In genomic region chr9:116848166-116848565, GRCm38 (mm10) we compare ENCODE assay signal across 16 mouse cellular contexts.
DNase-seq lines count a peak whose midpoint lies in the region; ATAC-seq and TF ChIP-seq lines count a peak whose summit lies in the region.
"Had no signal": no experiment of that assay in that cellular context is flagged by ENCODE, and none has a peak within 500 bp of the region (broad histone marks: within the 10 kb centered on the region; RNA-seq: fewer than 3 reads in every experiment).

No protein-coding gene starts in this region.

- no peak overlapping the region for H3K4me2 ChIP-seq in lung, embryonic 15.5 days
- H3K4me2 ChIP-seq in stomach, embryonic 16.5 days (ENCODE audit: low read depth, low read length), result no peak overlapping the region
- H3K4me2 ChIP-seq in forebrain, embryonic 15.5 days (replicated peaks), result no peak overlapping the region
- H3K4me2 ChIP-seq: liver, embryonic 15.5 days; midbrain, embryonic 11.5 days had no signal

- no peak overlapping the region for H3K4me3 ChIP-seq in kidney, adult 2 months (ENCODE audit: insufficient read depth, low read depth, low read length)
- H3K4me3 ChIP-seq in lung, embryonic 15.5 days, result no peak overlapping the region
- no peak overlapping the region for H3K4me3 ChIP-seq in stomach, embryonic 16.5 days (replicated peaks; ENCODE audit: low read length)
- no peak overlapping the region for H3K4me3 ChIP-seq in forebrain, embryonic 15.5 days
- H3K4me3 ChIP-seq: liver, embryonic 15.5 days had no signal

- peak; percentile 58 for DNase-seq in kidney, adult 2 months
- no peak for DNase-seq in kidney, adult 11 months
- DNase-seq in lung, adult 18-20 months, result no peak
- DNase-seq in kidney, postnatal 14 days, result peak; percentile 33
- no peak for DNase-seq in natural killer cell, adult 2 months (ENCODE audit: low spot score in 2 of 2)
- DNase-seq: cerebellum, adult 18-20 months; gastrocnemius, postnatal 10 days; right cerebral cortex, postnatal 14 days; thymus, postnatal 36 days had no signal

- H3K27ac ChIP-seq in kidney, adult 2 months (ENCODE audit: insufficient read depth, low read depth, low read length), result peak overlapping the region; percentile 86
- peak overlapping the region; percentile 83 for H3K27ac ChIP-seq in lung, embryonic 15.5 days
- peak overlapping the region; percentile 47; the same call in 1 of the 2 replicates for H3K27ac ChIP-seq in stomach, embryonic 16.5 days (ENCODE audit: low read length)
- H3K27ac ChIP-seq in forebrain, embryonic 15.5 days (replicated peaks), result no peak overlapping the region
- H3K27ac ChIP-seq: hindbrain, postnatal 0 days; liver, embryonic 15.5 days had no signal

- no peaks in the 10 kb centered on the region for H3K9me3 ChIP-seq in lung, embryonic 15.5 days
- no peaks in the 10 kb centered on the region for H3K9me3 ChIP-seq in stomach, embryonic 16.5 days (replicated peaks; ENCODE audit: control insufficient read depth, low read length)
- no peaks in the 10 kb centered on the region for H3K9me3 ChIP-seq in forebrain, embryonic 15.5 days
- H3K9me3 ChIP-seq: liver, embryonic 15.5 days had no signal

- WGBS in kidney, adult 2 months, result 65% methylated on average over 10 of the region's 10 CpGs
- WGBS in lung, embryonic 15.5 days, result 43% methylated on average over 10 of the region's 10 CpGs
- 42% methylated on average over 10 of the region's 10 CpGs for WGBS in stomach, embryonic 16.5 days
- 88% methylated on average over 10 of the region's 10 CpGs for whole genome bisulfite sequencing in forebrain, embryonic 15.5 days

- no peaks in the 10 kb centered on the region for H3K4me1 ChIP-seq in kidney, adult 2 months (ENCODE audit: control insufficient read depth, insufficient read depth, low read length)
- peaks cover 13% of the 10 kb centered on the region for H3K4me1 ChIP-seq in lung, embryonic 15.5 days
- peaks cover 3% of the 10 kb centered on the region for H3K4me1 ChIP-seq in stomach, embryonic 16.5 days (ENCODE audit: control insufficient read depth, insufficient read depth, low read length)
- H3K4me1 ChIP-seq in forebrain, embryonic 15.5 days, result no peaks in the 10 kb centered on the region
- H3K4me1 ChIP-seq: liver, embryonic 15.5 days had no signal

- TF ChIP-seq POLR2A in kidney, adult 2 months (IDR thresholded peaks at IDR 0.05; ENCODE audit: low read depth, low read length), result no peak

- no peaks in the 10 kb centered on the region for H3K27me3 ChIP-seq in kidney, adult 2 months (replicated peaks; ENCODE audit: control insufficient read depth, insufficient read depth, low read length)
- H3K27me3 ChIP-seq in lung, embryonic 15.5 days, result no peaks in the 10 kb centered on the region
- no peaks in the 10 kb centered on the region for H3K27me3 ChIP-seq in stomach, embryonic 16.5 days (ENCODE audit: control insufficient read depth, insufficient read depth, low read length)
- H3K27me3 ChIP-seq in forebrain, embryonic 15.5 days, result no peaks in the 10 kb centered on the region
- H3K27me3 ChIP-seq: liver, embryonic 15.5 days had no signal

- no peaks in the 10 kb centered on the region for H3K36me3 ChIP-seq in kidney, adult 2 months (ENCODE audit: control insufficient read depth, insufficient read depth, low read length)
- H3K36me3 ChIP-seq in lung, embryonic 15.5 days, result no peaks in the 10 kb centered on the region
- no peaks in the 10 kb centered on the region for H3K36me3 ChIP-seq in stomach, embryonic 16.5 days (ENCODE audit: control insufficient read depth, insufficient read depth, low read length)
- H3K36me3 ChIP-seq in forebrain, embryonic 15.5 days, result no peaks in the 10 kb centered on the region
- H3K36me3 ChIP-seq: liver, embryonic 15.5 days had no signal

- H3K9ac ChIP-seq in lung, embryonic 15.5 days, result no peak overlapping the region
- H3K9ac ChIP-seq in stomach, embryonic 16.5 days (ENCODE audit: low read length), result no peak overlapping the region
- H3K9ac ChIP-seq in forebrain, embryonic 15.5 days (replicated peaks), result no peak overlapping the region
- H3K9ac ChIP-seq: liver, embryonic 15.5 days had no signal

- TF ChIP-seq CTCF in kidney, adult 2 months (conservative IDR thresholded peaks at IDR 0.05; ENCODE audit: insufficient read depth, insufficient read length, low read depth, low read length), result no peak

- ATAC-seq in lung, embryonic 15.5 days (ENCODE audit: borderline replicate concordance, extremely low read depth, low FRiP score, low TSS enrichment), result peak; percentile 11; the same call in 1 of the 2 replicates
- ATAC-seq in stomach, embryonic 16.5 days (ENCODE audit: insufficient read depth, low FRiP score), result no peak
- no peak for ATAC-seq in forebrain, embryonic 15.5 days (replicated peaks)
- ATAC-seq: forebrain, embryonic 16.5 days; hindbrain, postnatal 0 days had no signal

Comparison
In these comparisons a context has a peak if more than half of its experiments do, and no peak if none do; other contexts are left out.
1. DNase-seq: peak in kidney, adult 2 months (single experiment) and kidney, postnatal 14 days (single experiment); none in kidney, adult 11 months (single experiment), lung, adult 18-20 months (0 of 2) and natural killer cell, adult 2 months (0 of 2).